Mouse (Mus musculus) thymus, postnatal 0 days (tissue): ENCODE results near the gene Cdc45. TPM values are rescaled to one million over a fixed set of nuclear protein-coding genes. Genes with fewer than 3 reads are reported as not detected.
A peak's percentile ranks its signal among the peaks of the same experiment; 100 is the strongest.
"Not testable (repeated sequence)": the region's sequence is repeated elsewhere in the genome, so short reads cannot be mapped to it uniquely, and the experiment has no call there.

ENCODE experiments used
- DNase-seq: peaks from one replicate; pipeline ENCODE4 v3.0.0-alpha.2; 2015; ENCODE audit warnings: low spot score
- polyA plus RNA-seq: library from polyadenylated mRNA; unstranded; fragments of >200 nt; fragmentation: Nextera tagmentation; extraction: Ambion mirVana; gene quantifications from 2 replicates; pipeline ENCODE4 v1.2.1, GENCODE M21; 2015

The Cdc45 gene
- polyA plus RNA-seq: 60.7 and 68.5 TPM in 2 replicates

DNA sequence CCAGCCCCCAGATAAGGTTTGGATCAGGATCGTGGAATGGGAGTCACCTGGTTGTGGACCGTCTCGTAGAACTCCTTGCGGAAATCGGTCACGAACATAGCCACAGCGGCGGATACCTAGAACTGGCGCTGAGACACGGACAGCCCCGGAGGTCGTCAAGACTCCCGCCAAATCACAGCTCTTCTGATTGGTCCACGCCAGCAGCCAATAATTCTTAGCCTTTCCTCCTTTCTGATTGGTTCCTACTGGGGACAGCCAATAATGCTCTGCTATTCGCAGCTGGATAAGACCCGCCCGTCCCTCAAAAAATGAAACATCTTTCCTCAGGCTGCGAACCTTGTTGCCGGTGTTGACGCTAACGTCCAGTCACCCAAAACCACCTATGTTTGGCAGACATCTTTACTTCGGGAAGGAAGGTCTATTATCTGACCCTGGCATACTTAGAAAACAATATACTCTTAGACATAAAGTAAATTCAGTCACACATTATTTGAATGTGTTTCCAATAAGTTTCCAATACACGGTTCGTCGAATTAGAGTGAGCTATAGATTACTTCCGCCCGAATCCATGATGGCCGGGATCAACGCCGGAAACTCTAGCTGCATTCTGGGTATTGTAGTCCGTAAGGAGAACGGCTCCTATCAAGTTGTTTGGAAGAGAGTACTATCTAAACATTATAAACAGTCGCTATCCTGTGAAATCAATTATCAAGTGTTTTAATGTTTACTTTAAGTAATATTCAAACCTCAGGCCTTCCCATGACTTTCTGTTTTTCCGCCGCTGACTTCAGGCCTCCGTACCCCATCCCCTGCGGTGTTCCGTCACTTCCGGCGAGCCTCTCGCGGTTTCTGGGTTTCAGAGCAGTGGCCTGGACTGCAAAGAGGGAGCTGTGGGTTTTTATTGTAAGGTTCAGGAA is at the start of gene Cdc45, which contains the start of gene Ufd1:
Gene Cdc45, minus strand, starts transcription at position 520 of the 917 bp plus-strand sequence.
Gene Ufd1, plus strand, starts transcription at position 312 of the 917 bp plus-strand sequence.
- peak; percentile 93 for DNase-seq

DNA sequence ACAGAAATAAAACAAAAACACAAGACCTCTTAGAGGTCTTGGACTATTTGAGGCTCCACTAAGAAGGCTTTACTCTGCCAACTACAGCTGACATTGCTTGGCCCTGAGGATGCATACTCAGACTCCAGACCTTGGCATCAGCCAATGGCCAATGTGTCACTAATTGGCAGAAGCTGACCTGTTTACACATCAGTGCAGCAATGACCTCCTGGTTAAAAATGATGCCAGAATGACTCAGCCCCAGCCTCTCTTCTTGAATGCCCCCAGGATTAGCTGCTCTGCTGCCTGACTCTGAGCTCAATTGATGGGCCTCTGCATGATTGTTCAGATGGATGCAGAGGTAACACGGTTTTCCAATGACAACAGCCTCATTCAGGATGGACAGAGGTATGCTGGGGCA is 48.4 kb upstream of the Cdc45 start:
- no peak for DNase-seq

DNA sequence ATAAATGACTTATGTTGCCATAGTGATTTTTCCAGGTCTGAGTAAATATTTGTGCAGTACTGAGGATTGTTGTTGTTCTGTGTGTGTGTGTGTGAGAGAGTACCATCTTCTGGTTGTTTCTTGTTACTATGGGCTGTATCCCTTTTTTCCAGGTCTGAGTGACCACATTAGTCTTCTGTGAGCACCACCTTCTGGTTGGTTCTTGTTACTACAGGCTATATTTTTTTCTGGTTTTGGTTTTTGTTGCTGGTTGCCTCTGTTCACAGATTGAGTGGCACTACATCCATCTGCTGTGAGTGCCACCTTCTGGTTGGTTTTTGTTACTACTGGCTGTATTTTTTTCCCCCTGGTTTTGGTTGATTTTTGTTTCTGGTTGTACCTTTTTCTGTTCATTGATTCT is 46.8 kb upstream of the Cdc45 start:
- peak; percentile 75 for DNase-seq

DNA sequence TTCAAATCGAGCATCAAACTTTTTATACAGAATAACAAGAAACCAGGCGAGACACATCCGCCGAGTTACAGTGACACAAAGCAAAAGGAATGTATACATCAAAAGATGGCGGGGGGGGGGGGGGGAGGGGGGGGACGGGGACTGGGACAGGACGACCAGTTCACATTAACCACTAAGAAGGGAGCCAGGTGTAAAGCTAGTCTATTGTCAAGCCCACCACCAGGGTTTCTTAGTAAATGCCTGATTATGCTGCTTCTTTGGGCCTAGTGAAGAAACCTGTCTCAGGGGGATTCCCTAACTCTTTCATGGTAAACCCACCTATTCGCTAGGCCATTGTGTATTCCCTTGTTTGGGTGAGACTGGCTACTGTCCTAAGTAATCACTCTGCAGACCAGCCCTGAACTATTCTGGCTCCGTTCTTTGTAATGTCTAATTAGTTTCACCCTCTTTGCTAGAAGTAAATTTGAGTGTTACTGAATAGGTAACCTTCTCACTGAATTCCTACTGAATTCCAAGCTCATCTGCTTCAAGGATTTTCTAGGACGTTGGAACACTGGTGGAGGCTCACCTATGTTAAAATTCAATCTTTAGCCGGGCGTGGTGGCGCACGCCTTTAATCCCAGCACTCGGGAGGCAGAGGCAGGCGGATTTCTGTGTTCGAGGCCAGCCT is 37.9 kb upstream of the Cdc45 start:
- not testable (repeated sequence) for DNase-seq

DNA sequence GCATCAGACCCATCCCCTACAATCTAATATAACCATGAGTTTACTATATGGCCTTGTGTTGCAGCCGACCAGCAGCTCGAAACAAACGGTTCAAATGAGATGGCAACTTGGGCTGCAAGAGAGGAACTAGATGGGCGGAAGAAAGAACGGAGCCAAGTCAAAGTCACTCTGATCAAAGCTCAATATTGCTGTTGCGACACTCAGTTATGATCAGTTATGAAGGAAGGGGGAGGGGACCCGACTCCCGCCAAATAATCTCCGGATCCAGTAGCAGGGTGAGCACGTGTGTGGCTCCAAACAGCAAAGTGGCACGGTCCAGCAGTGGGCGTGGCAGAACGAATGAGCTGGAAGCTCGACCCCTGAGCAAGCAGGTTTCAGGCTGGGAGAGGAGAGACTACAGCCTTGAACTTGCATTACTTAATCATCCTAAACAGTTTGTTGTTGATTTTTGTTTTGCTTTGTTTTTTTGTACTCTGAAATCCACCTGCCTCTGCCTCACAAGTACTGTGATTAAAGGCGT is 34.6 kb upstream of the Cdc45 start:
- no peak for DNase-seq

DNA sequence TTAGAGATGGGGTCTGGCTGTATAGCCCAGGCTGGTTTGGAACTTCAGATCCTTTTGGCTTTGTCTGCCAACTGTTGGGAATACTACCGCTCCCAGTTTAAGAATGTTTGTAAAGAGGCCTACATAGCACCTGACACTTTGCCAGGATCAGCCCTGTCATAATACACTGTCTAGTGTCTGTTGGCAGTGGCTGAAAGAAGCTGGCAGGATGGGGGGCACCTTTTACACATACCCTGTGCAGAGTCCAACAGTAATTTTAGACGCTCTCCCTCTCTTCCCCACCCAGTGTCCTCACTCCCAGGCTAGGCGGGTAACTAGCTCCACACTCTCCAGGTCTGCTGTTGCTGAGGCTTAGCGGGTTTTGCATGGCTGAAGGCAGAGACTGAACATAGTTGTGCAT is 26.6 kb upstream of the Cdc45 start:
- DNase-seq: no peak

DNA sequence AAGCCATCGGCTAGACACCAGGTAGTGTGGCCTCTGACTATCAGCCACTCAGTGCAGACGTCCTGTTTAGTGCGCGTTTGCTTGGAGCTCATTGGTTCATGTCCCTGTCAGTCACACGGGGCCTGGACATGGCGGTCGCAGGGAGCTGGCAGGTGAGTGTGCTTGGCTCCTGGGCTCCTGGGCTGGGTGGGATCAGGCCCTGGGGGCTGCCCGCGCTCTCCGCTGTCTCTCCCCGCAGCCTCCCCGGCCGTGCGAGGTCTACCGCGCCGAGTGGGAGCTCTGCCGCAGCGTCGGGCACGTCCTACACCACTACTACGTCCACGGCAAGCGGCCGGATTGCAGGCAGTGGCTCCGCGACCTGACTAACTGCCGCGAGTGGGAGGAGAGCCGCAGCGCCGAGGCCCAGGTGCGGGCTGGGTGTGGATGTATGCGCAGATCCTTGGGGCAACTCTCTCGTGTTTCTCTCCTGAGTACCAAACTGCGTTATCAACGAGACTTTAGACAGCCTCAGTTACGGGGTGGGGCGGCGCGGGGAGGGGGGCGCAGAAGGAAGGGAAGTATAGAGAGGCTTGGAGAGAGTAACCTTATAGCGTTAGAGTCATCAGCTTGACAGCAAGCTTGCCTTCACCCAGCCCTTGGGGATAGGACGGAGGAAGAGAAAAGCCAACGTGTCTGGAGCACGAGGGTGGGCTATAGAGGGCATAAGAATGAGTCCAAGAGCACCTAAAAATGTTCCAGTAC is 24.9 kb upstream of the Cdc45 start, which contains the start of the genes 2510002D24Rik and Gm28539:
Gene 2510002D24Rik, plus strand, starts transcription at position 111 of the 741 bp plus-strand sequence.
Gene Gm28539, plus strand, starts transcription at position 117 of the 741 bp plus-strand sequence.
- peak; percentile 92 for DNase-seq

DNA sequence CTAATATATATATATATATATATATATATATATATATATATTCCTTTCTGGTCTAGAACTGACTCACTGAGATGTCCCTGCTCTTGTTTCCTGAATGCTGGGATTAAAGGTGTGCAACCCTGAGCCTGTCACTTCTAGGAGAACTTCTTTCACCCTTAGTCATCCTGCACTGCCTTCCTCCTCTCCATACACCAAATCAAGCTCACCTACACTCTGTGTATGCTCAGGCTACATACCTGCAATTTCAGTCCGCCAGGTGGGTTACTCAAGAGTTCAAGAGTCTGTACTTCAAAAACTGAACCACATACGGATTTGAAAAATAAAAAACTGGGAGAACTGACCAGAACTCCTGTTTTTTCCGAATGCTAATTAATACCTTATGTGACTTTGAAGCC is 24.3 kb upstream of the Cdc45 start:
- DNase-seq: no peak

DNA sequence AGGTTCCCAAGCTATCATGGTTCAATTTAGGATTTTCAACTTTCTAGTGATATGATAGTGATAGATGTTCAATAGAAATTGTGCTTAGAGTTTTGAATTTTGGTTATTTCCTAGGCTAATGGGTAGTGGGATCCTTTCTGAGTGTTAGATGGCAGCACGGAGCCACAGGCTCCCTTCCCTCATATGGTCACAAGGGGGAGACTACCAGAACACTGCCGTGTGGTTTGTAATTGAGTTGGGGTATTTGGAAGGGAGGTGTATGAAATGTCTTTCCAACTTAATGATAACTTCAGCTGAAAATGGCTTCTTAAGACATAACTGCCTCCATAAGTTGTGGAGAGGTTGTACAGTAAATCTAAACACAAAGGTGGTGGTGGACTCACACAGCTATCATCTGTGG is 21.7 kb upstream of the Cdc45 start:
- DNase-seq: no peak

DNA sequence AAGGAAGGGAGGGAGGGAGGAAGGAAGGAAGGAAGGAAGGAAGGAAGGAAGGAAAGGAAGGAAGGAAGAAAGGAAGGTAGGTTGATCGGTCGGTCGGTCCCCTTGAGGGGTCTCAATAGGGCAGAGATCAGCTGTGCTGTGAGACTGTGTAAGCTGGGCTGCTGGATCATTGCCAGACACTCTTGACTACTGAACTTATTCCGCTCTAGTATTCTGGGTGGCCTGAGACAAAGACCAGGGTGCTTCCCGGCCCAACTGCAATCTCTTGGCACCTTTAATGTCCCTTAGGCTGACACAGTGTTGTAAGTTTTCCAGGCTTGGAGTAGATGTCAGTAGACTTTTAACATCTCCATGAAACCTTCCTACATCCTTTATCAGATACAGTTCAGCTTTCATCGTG is 17.3 kb upstream of the Cdc45 start:
- DNase-seq: no peak

DNA sequence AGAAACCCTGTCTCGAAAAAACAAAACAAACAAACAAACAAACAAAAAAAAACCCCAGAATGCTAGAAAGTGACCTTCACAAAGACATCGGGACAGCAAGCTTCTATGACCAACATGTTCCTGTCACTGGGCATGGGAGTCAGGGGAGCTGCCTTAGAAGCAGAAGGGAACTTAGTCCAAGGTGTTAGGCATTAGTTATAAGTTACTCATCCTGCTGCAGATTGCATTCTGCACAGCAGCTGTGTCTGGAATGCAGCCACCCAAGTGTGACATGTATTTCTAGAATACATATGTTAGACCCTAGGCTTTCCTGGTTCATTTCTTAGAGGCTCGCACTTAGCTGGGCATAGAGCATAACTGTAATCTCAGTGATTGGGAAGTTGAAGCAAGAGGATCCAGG is 16.8 kb upstream of the Cdc45 start:
- DNase-seq: no peak

DNA sequence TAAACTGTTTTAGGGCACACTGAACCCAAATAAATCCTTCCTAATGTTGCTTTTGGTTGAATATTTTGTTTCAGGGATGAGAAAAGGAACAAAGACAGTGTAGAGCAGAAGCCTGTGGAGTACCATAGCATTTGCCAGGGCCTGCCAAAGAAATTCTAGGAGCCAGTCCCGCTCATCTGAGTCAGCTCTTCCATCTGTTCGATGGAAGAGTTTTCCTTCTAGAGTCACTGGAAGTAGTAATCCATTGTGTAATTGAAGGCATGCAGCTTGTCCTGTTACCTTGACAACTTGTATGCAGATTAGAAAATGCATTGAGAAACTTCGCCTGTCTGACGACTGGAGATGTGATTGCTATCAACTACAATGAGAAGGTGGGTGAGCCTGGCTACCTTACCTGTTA is 11.1 kb upstream of the Cdc45 start:
- no peak for DNase-seq

DNA sequence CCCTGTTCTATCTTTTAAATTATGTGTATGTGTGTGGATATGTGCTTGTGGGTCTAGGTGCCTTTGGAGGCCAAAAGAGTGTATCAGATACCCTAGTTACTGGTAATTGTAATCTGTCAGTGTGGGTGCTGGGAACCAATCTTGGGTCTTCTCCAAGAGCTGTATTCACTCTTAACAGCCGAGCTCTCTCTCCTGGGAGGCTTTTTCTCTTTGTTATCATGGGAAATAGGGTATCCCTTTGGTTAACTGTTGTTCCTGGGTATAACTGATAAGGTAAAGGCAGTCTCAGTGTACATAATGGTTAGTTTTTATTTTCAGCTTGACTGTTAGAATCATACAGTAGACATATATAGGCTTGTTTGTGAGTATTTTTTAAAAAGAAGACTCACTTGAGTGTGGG is 10.6 kb upstream of the Cdc45 start:
- no peak for DNase-seq

DNA sequence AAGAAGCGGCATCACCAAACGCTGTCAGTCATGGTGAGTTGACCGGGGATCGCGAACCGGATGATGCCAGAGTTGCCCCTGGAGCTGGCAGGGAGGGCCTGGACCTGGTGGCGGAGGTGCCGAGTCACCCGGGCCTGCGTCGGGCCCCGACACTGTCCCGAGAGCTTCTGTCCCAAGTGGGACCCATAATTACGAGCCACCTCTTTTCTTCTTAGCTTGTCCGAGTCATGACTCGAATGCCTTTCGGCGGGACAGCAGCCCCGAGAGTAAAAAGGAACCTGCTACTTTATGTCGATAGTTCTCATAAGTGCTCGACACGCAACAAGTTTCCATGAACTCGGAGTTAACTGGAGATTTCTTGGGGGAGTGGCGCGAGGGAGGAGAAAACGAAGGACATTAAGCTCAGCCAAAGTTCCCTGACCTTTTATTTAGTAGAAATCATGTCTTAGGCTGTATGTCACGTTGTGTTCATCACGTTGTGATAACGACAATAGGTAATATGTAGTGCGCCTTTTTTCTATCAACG is 661 bp upstream of the Cdc45 start:
- DNase-seq: no peak

DNA sequence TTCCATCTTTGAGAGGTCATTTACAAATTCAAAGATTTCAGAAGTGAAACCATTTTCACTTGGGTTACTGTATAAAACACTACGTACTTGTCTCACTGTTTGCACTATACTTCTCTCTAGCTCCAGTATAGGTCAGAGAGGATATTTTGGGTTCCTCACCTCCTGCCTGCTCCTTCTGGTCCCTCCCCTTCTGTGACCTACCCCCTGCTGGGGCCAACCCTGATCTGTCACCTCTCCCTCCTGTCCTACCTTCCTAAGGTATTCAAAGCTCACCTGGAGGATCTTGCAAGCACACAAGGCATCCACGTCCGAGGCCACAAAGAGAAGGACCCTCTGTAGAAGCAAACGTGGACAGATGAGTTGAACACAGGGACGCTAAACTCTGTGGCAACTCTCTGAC is 755 bp downstream of the Cdc45 start:
- DNase-seq: no peak

DNA sequence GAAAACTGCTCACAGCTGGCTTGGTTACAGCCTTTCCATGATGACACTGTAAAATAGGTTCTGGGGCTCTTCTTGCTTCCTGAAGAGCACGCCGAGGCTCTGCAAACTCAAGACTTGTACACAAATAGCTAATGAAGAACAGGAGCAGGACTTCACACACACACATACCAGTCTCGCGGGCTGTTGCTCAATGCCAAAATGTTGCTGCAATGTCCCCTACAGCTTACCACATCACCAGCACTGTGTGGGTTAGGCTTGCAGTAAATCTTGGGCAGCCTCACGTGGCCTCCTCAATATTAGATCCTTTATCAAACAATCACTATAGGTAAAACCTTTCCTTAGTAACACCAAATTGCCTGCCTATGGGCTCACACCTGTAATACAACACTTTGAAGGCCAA is 2.8 kb downstream of the Cdc45 start:
- DNase-seq: no peak

DNA sequence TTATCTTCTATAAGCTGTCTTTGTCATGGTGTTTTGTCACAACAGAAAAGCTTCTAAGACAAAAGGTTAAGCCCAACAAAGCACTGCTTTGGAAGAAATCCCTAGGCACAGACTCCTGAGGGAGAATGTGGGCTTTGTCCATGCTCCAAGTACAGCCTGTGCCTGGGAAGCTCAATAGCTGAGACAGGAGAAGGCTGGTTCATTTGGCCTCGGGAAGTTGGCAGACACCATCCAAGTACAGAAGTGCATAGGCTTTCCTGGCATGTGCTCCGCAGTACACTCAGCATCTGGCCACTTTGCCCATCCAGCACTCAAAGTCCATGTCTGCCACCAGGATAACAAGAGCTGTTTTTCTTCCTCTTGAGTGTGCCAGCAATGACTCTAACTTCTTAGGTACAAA is 6.0 kb downstream of the Cdc45 start:
- no peak for DNase-seq

DNA sequence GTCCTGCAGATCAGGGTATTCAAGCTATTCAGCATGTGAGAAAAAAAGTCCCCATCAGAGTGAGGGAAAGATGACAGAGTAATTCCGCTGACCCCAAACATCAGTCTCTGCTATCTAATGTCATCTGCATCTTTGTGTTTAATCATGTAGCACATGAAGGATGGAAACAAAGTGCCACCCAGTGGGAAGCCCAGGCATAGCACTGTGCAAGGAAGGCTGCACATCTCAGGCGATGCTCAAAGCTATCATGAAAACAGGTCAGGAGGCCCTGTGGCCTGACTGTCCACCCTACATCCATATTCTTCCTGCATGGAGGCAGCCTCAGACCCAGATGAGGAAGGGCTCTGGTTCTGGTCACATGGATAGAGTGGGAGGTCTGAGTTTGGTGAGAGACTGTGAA is 12.9 kb downstream of the Cdc45 start:
- no peak for DNase-seq

DNA sequence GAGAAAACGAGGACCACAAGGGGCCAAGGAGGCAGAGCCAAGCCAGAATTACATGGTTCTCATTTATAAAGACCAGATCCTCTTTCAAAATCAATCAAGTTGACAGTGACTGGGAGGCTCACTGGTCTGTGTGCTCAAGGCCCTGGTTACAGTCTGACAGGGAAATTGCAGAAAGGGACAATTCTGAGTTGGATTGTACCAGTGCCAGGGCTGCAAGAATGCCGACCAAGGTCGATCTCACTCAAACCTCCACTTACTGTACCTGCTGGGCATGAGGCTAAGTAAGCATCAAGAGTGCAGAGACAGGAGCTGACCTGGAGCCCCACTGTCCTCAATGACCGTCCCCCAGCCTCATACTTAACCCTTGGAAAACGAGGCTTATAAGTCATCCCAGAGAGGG is 13.6 kb downstream of the Cdc45 start:
- no peak for DNase-seq

DNA sequence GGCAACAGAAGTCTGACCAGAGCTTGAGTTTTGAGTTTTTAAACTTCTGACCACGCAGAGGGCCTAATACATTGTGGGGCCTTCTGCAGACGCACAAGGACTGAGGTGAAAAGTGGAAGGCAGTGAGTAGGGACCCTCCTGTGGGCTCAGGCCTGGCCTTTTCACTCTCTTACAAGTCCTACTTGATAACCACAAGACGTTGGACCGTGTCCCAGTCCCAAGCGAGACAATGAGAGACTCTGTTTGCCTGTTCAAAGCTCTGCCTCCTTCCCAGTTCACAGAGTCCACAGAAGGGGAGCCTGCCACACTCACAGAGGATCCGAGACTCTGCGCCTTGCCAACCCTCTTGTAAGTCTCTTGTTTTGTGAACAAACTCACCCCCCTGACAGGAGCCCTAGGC is 15.1 kb downstream of the Cdc45 start:
- DNase-seq: no peak

DNA sequence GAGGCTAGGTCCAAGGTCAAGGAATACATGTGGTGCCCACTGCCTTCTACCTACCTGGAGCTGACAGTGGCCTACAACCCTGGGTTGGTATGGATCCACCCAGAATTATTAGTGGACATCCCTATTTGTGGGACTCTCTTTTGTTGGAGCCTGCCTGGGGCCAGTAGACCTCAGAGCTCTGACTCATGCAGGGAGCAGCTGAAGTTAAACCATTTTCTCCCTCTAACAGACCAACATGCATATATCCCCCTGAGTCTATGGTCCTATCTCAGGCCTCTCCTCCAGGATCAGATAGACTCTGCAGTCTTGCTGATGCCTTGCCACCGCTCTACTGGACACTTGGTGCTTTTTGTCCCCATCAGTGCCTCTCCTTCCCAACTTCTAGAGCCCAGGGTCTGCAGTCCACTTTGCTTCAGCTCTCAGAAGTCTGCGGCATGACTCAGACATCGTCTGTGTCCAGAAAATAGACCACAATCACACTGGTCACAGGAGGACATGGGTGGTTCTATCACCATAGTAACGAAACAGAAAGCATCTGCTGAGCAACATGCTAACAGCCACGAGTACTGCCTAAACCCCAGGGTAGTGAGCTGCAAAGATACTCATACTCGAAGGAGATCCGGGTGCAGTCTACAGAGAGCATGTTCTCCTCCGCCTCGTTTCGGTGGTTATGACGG is 16.4 kb downstream of the Cdc45 start:
- no peak for DNase-seq
